Mouse (Mus musculus): ENCODE data around the gene Mllt3. TPM values are rescaled to one million over a fixed set of nuclear protein-coding genes. Genes with fewer than 3 reads are reported as not detected.

Gene Mllt3
- total and polyA plus RNA-seq, 2 experiments: 0.62 to 2.6 TPM

DNA sequence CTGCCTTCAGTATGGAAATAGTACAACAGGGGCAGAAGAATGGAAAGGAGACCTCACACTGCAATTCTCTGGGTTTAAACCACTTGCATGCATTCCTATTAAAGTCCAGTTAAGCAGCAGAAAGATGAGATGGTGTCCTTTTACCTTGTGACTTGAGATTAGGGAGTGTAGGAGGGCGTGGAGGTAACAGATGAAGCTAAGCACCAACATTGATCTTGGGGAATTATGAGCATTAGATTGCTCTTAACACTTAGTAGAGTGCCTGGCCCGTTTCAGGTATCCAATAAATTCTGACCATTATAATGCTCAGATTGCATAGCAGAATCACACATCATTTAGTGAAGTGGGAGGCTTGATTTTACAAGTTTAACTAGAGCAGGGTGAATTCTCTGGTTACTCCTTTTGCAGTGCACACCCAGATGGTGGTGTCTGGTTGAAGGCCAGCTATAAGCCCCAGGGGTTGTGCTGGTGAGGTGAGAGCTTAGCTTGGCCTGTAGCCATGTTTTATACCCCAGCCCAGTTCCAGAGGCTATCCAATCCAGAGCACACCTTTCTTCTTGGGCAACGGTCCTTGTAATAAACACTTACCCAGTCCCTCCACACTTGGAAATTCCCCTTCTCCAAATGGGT is 288.0 kb downstream of the Mllt3 start:
- Histone ChIP-seq H3K79me2 (ENCODE audit: control insufficient read depth, insufficient read depth, low read length) (no peaks in the 10 kb centered on the region), H3K9ac (ENCODE audit: low read depth, low read length) (no peak overlapping the region), H3K27ac (replicated peaks; ENCODE audit: insufficient read depth, low read depth, low read length) (no peak overlapping the region), H3K4me1 (ENCODE audit: control insufficient read depth, insufficient read depth, low read length) (no peaks in the 10 kb centered on the region), H3K27me3 (ENCODE audit: control insufficient read depth, insufficient read depth, low read length) (no peaks in the 10 kb centered on the region), H3K4me3 (ENCODE audit: insufficient read depth, low read depth, low read length) (no peak overlapping the region), H3K36me3 (ENCODE audit: control insufficient read depth, insufficient read depth, low read length) (no peaks in the 10 kb centered on the region)
- no peak for DNase-seq (ENCODE audit: extremely low read depth, low read depth, low spot score)
- WGBS: 76% methylated on average over 3 of the region's 3 CpGs
- TF ChIP-seq POLR2A (IDR thresholded peaks at IDR 0.05; ENCODE audit: extremely low read depth, insufficient read depth, low read length): no peak
- TF ChIP-seq CTCF (IDR thresholded peaks at IDR 0.05; ENCODE audit: low read depth, low read length): no peak

GRCm38 (mm10) chr4:87739524-87740128 is 293.5 kb downstream of the Mllt3 start:
- no peaks in the 10 kb centered on the region for H3K27me3 ChIP-seq (ENCODE audit: control insufficient read depth, insufficient read depth, low read length)
- H3K9ac ChIP-seq (ENCODE audit: low read depth, low read length): no peak overlapping the region
- WGBS: 68% methylated on average over 7 of the region's 7 CpGs
- H3K27ac ChIP-seq (replicated peaks; ENCODE audit: insufficient read depth, low read depth, low read length): no peak overlapping the region
- no peaks in the 10 kb centered on the region for H3K36me3 ChIP-seq (ENCODE audit: control insufficient read depth, insufficient read depth, low read length)
- TF ChIP-seq POLR2A (IDR thresholded peaks at IDR 0.05; ENCODE audit: extremely low read depth, insufficient read depth, low read length) (no peak), CTCF (IDR thresholded peaks at IDR 0.05; ENCODE audit: low read depth, low read length) (no peak)
- H3K4me1 ChIP-seq (ENCODE audit: control insufficient read depth, insufficient read depth, low read length): no peaks in the 10 kb centered on the region
- DNase-seq (ENCODE audit: extremely low read depth, low read depth, low spot score): no peak
- H3K4me3 ChIP-seq (ENCODE audit: insufficient read depth, low read depth, low read length): no peak overlapping the region
- no peaks in the 10 kb centered on the region for H3K79me2 ChIP-seq (ENCODE audit: control insufficient read depth, insufficient read depth, low read length)

DNA sequence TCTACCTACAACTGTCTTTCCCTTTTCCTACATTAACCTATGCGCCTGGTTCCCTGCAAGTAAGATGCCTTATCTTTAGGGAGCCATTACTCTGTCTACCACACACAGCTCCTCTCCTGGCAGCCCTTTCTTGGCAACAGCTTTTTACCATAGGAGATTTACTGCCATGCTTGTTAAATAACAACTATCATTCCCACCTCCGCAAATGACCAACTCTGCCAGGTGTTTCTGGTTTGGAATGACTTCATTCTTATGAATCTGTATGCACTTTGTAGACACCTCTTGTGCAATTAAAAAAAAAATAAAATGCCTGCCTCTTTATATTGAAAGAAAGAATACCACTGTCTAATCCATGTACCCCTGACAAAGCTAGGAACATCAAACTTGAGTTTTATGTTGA is 294.1 kb downstream of the Mllt3 start:
- WGBS: 94% methylated on average over 2 of the region's 2 CpGs
- Histone ChIP-seq H3K9ac (ENCODE audit: low read depth, low read length) (no peak overlapping the region), H3K79me2 (ENCODE audit: control insufficient read depth, insufficient read depth, low read length) (no peaks in the 10 kb centered on the region), H3K4me1 (ENCODE audit: control insufficient read depth, insufficient read depth, low read length) (no peaks in the 10 kb centered on the region), H3K36me3 (ENCODE audit: control insufficient read depth, insufficient read depth, low read length) (no peaks in the 10 kb centered on the region), H3K4me3 (ENCODE audit: insufficient read depth, low read depth, low read length) (no peak overlapping the region), H3K27me3 (ENCODE audit: control insufficient read depth, insufficient read depth, low read length) (no peaks in the 10 kb centered on the region), H3K27ac (replicated peaks; ENCODE audit: insufficient read depth, low read depth, low read length) (no peak overlapping the region)
- DNase-seq (ENCODE audit: extremely low read depth, low read depth, low spot score): no peak
- TF ChIP-seq POLR2A (IDR thresholded peaks at IDR 0.05; ENCODE audit: extremely low read depth, insufficient read depth, low read length) (no peak), CTCF (IDR thresholded peaks at IDR 0.05; ENCODE audit: low read depth, low read length) (no peak)

- Histone ChIP-seq H3K27ac (replicated peaks; ENCODE audit: insufficient read depth, low read depth, low read length) (no peak overlapping the region), H3K36me3 (ENCODE audit: control insufficient read depth, insufficient read depth, low read length) (no peaks in the 10 kb centered on the region), H3K27me3 (ENCODE audit: control insufficient read depth, insufficient read depth, low read length) (no peaks in the 10 kb centered on the region), H3K4me3 (ENCODE audit: insufficient read depth, low read depth, low read length) (no peak overlapping the region), H3K79me2 (ENCODE audit: control insufficient read depth, insufficient read depth, low read length) (no peaks in the 10 kb centered on the region), H3K9ac (ENCODE audit: low read depth, low read length) (no peak overlapping the region), H3K4me1 (ENCODE audit: control insufficient read depth, insufficient read depth, low read length) (no peaks in the 10 kb centered on the region)
- DNase-seq (ENCODE audit: extremely low read depth, low read depth, low spot score): no peak
- no peak for TF ChIP-seq CTCF (IDR thresholded peaks at IDR 0.05; ENCODE audit: low read depth, low read length)
- no peak for TF ChIP-seq POLR2A (IDR thresholded peaks at IDR 0.05; ENCODE audit: extremely low read depth, insufficient read depth, low read length)
- WGBS: 87% methylated on average over 6 of the region's 6 CpGs
Measured at GRCm38 (mm10) chr4:87737201-87737806, 295.9 kb downstream of the Mllt3 start.

DNA sequence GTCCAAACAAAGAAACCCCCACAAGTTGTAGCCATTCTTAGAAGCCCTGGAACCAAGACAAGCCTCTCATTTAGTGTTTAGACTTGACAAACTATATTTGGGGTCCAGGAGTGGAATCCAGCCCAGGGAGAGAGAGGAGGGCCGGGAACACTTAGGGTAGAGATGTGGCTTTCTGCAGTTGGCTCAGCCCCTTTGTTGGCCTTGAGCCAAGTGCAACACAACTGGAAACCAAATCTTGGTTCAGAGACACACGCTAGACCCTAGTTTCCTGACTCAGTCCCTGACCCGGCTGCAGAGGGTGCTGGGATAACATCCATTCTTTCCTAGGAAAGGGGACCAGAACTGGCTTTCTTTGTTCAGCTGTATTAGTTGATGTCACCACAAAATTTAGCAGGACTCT is 296.4 kb downstream of the Mllt3 start:
- no peaks in the 10 kb centered on the region for H3K27me3 ChIP-seq (ENCODE audit: control insufficient read depth, insufficient read depth, low read length)
- H3K4me3 ChIP-seq (ENCODE audit: insufficient read depth, low read depth, low read length): no peak overlapping the region
- H3K4me1 ChIP-seq (ENCODE audit: control insufficient read depth, insufficient read depth, low read length): no peaks in the 10 kb centered on the region
- no peak overlapping the region for H3K27ac ChIP-seq (replicated peaks; ENCODE audit: insufficient read depth, low read depth, low read length)
- no peak overlapping the region for H3K9ac ChIP-seq (ENCODE audit: low read depth, low read length)
- TF ChIP-seq CTCF (IDR thresholded peaks at IDR 0.05; ENCODE audit: low read depth, low read length) (no peak), POLR2A (IDR thresholded peaks at IDR 0.05; ENCODE audit: extremely low read depth, insufficient read depth, low read length) (no peak)
- H3K36me3 ChIP-seq (ENCODE audit: control insufficient read depth, insufficient read depth, low read length): no peaks in the 10 kb centered on the region
- WGBS: 75% methylated on average over 3 of the region's 3 CpGs
- no peak for DNase-seq (ENCODE audit: extremely low read depth, low read depth, low spot score)
- no peaks in the 10 kb centered on the region for H3K79me2 ChIP-seq (ENCODE audit: control insufficient read depth, insufficient read depth, low read length)

Data from liver, adult 2 months (tissue).